Mouse (Mus musculus) olfactory bulb, adult 2 months (tissue): ENCODE measurements around the gene Itgb4.

Source experiments
- CTCF ChIP-seq: fragments of 200-500 bp; IDR thresholded peaks from 2 replicates; pipeline ENCODE4 v1.5.1; 2012; ENCODE audit warnings: low read depth, mild to moderate bottlenecking, low read length, moderate library complexity; ENCODE audit not compliant: insufficient read depth
- POLR2A ChIP-seq: fragments of 200-500 bp; IDR thresholded peaks from 2 replicates; pipeline ENCODE4 v1.6.1; 2012; ENCODE audit warnings: mild to moderate bottlenecking, low read depth, low read length, moderate library complexity; ENCODE audit not compliant: insufficient read depth

- no peak for TF ChIP-seq CTCF
- TF ChIP-seq POLR2A: no peak
Measured at GRCm38 (mm10) chr11:116019360-116019791, 44.9 kb downstream of the Itgb4 start.
